Mouse (Mus musculus) kidney, adult 2 months (tissue): Measurements from ENCODE around the gene Ccnk.

Experiments
- CTCF ChIP-seq: fragments of 200-500 bp; conservative IDR thresholded peaks from 2 replicates; pipeline ENCODE4 v1.5.1; 2011; ENCODE audit warnings: low read depth, mild to moderate bottlenecking, control low read depth, low read length, moderate library complexity, mixed read lengths; ENCODE audit not compliant: insufficient read depth, insufficient read length
- POLR2A ChIP-seq: fragments of 200-500 bp; IDR thresholded peaks from one replicate; pipeline ENCODE4 v1.6.1; 2011; ENCODE audit warnings: low read depth, low read length, control low read depth

DNA sequence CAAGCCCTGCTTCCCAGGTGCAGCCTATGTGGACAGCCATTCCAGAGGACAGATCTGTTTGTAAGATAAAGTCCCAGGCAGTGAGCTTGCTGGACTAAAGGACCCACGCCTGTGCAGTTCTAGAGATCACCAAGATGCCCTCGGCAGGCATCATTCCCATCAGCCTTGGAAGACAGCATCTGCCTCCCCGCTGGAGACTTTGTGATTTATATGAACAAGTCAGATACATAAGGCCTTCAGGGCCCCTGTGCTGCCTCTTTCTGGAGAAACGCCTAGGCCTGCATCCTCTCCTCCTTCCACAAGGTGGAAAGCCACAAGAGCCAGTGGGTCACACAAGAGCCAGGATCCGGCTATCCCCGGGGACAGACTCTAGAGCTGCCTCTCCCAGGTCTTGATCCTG is 62.2 kb downstream of the Ccnk start:
- no peak for TF ChIP-seq POLR2A
- TF ChIP-seq CTCF, result no peak
